Mouse (Mus musculus) megakaryocyte progenitor cell, adult 5-6 weeks (primary cell): ENCODE data around the gene Pitx2. TPM values are rescaled to one million over a fixed set of nuclear protein-coding genes. Genes with fewer than 3 reads are reported as not detected.

Source experiments
- ATAC-seq: replicated peaks from 2 replicates; pipeline ENCODE4 v1.8.0; 2016; ENCODE audit warnings: mild to moderate bottlenecking, moderate TSS enrichment, inconsistent platforms; ENCODE audit not compliant: poor library complexity
- total RNA-seq, 2 experiments: library from RNA; stranded (forward) in 1 of 2; stranded (reverse) in 1 of 2; fragments of 157-497, 149-512 nt in 1 of 2; fragments of 200-1000 nt in 1 of 2; gene quantifications; 2 replicates each; pipeline versions ENCODE4 v1.2.3 to v1.2.4; 2015 to 2017

Pitx2 gene
- 0.30 TPM in 1 of 2 replicates, not detected in the other for total RNA-seq (2015)
- not detected in 2 replicates for total RNA-seq (2017)

DNA sequence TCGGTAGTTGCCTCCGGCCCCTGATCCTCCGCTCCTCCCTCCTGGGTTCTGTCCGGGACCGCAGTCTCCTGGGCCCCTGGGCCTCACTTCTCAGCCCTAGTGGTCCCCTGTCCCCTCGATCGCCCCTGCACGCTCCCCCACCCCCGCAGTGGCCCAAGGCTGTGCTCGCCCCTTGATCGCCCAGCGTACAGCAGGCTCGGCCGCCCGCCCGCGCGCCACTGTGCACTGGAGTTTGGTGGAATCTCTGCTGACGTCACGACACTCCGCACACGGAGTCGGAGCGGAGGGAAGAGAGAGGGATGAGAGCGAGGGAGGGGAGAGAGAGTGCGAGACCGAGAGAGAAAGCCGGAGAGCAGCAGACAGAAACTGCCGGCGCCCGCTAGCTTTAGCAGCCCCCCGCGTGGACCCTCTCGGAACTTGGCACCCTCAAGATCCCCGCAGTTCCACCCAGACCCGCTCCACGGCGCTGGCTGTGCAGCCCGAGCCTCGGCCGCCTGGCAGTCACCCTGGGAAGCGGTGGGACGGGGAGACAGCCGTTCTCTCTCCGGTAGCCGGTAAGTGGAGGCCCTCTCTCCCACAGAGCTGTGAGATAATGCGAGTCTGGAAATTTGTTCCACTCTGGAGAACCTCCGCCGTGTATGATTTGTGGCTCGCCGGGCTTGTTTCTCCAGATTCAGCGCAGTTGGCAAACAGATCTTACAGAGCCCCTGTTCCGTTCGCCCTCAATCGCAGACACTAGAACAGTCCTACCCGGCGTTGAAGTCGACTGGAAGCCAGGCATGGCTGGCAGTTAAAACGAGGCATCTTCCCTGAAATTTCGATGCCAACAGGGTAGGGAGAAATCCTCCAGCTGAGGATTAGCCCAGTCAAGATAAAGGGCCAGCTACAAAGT, at the start of gene Pitx2:
Gene Pitx2 (plus strand): TSS at position 270 of the 892 bp plus-strand sequence.
- no peak for ATAC-seq

DNA sequence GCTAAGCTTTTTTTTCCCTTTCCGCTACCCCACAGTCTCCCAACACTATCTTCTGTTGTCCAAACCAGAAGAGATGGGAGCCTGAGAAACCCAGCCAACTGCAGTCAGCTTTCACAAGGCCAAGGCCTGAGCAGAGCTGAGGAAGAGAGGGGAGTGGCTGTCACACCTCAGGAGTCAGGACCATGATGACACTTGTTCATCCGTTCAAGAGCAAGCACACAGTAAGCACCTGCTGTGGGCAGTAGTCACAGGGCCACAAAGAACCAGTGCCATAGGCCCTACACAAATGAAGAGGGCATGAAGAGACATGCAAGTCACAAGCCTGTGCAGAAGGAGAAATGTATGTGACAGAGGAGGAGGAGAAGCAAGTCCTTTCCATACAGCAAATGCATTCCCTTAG, 49.7 kb upstream of the Pitx2 start:
- ATAC-seq: no peak

DNA sequence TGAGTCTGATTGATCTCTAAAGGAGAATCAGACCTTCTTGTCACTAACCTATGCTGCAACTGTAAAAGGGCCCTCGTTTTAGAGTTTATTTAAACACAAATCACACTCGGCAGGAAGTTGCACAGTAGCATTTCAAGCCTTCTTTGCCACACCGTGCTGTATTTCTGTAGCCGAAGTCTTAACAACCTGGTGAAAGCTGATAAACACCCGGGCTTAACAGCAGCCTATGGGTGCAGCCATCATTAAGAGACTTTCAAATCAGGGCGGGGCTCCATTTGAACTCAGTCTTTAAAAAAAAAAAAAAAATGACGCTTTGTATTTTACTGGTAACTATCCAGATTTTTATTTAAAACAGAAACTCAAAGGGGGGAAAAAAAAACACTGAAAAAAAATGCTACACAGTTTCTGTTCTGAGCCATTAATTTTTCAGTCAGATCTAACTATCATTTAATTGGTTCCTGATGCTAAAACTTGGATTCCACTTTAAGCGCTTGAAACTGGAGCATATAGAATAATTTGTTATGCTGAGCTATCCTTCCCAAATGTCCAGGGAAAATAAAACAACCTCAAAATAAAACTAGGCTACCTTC, 48.5 kb upstream of the Pitx2 start:
- no peak for ATAC-seq

DNA sequence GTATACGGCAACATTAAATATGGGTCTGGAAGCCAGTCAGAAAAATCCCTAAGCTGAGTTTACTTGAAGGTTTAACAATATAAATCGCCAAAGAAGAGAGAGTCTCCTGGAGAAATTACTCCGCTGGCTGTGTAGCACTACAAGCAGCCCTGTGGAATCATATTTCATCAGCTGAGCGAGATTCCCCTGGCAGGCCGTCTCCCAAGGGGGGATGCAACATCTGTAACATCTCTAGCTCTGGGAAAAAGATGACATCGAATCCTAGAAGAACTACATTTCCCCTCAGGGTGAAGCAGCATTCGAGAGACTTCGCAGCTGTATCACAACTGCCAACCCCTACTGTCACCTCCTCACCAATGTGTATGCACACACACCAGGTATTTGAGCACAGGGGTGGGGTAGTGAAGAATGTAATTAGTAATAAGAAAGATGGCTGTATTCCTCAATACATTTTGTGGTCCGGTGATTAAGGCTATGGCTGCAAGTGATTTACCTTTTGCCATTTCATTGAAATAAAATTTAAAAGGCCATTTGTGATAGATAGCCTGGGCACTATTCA, 40.8 kb upstream of the Pitx2 start:
- no peak for ATAC-seq

DNA sequence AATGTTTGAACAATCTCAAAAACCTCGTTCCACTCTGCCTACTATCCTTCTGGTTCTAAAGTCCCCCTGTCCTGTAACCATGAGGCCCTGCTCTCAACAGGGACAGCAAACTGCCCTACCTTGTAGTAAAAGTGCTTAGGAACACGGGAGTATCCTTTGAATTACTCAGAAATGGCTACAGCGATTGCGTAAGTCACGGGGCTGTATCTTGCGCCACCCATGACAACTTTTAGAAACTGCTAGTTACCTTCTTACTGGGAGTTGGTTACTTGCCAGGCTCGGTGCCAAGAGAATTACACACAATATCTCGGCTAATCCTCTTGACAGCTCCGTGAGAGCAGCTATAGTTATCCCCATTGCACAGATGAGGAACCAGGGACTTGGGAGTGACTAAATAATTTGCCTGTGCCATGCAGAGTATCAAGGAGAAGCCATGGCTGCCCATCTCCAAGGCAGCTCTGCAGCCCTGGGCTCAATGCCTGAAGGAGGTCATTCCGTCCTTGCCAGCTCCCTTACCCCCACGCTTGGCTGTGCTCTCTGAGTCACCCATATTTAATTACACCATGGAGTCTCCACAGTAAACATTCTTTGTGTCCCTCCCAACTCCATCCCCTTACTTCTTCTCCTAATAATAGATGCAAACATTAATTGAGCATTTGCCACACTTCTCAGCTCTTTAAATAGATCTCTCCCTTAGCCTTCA, 38.2 kb upstream of the Pitx2 start:
- no peak for ATAC-seq

DNA sequence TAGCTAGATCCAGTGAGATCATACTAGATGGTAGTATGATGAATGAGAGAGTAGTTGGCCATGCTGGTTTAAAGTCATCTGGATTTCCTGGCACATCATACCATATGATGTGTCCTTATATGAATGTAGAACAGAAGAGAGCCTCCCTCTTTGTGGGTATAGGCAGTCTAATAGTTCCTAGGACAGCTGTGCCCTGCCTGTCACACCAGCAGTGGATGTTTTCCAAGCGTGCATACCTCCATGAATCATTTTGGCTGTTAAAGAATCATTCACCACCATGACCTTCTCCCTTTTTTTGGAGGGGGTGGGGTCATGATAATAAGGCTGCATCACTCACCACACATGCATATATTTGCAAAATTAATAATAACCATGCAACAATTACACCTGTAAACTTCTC, 35.4 kb upstream of the Pitx2 start:
- ATAC-seq: no peak

DNA sequence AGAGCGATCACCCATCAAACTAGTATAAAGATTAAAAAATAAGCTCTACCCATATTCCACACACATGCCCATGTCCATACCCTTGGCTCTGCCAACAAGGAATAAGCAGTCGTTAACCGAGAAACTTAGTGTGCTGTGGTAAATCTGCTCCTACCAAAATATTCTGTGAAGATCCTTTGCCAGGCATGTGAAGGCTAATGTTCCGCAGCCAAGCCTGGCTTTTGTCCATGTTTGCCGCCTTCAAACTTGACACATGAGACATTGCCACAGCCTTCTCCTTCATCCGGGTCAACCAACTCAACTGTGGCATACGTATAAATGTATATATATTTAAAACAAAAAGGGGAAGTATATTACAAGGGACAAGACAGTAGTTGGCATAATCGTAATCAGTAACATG, 34.0 kb upstream of the Pitx2 start:
- no peak for ATAC-seq

DNA sequence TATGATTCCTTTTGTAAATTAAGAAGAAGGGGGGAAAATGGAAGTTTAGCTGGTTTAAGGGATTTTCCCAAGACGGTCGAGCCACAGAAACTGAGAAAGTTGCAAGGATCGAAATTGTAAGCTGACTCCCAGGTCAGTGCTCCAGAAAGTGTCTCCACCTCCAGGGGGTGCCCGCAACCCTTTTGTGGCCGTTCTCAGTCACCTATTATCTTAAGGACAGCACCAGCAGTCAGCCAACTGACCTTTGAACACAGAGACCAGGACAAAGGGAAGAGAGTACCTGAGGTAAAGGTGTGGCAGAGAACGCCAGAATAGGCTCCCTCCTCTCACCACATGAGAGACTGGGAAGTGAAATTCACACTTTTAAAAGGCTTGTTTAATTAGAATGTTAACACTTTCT, 33.0 kb upstream of the Pitx2 start:
- ATAC-seq: no peak

DNA sequence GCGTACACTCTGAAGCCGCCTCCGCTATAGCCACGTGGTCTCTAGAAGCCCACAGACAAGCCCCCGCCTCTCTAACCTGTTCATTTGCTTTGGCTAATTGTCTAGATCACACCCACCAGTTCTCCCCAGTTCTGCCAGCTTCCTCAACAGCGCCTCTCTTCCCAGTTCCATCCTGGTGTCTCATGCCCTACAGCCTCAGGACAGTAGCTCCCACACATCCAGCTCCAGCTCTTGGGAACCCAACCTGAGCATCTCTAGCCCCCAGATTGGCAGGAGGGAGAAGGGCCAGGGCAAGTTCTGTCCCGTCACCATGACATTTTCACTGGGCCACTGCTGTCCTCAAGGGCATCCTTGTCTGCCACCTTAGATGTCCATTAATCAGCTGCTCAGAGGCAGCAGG, 29.3 kb upstream of the Pitx2 start:
- no peak for ATAC-seq

DNA sequence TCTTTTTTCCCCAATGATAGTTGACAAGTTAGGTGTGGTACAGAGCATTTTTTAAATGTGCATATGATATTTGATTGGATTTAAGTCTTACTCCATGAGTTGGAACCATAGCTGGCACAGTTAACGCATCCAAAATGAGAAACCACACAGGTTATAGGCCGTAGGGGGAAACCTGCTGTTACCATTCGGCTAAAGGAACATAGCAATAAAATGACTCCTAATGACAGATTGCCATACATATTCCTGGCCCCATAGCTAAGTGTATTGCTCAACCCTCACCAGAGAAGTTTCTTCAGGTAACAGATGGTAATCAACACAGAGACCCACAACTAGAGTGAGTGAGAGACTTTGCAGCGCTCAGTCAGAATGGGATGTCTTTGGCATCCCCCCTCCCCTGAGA, 27.9 kb upstream of the Pitx2 start:
- no peak for ATAC-seq

DNA sequence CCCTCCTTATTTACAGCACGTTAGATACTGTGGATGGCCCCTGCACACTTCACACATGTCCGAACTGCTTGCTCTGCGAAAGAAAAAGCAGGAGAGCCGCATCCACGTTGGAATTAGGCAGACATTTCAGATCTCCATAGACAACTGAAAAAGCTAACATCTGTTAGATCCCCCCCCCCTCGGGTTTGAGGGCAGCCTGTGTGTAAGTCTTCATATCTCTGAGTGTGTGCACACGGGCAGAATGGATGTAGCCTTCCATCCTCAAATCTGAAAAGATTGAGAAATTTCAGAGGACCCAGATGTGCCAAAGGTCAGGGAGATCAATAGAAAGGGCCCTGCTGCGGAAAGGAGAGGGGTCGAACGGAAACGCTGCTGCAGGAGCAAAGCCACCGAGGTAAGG, 5.2 kb upstream of the Pitx2 start:
- no peak for ATAC-seq

DNA sequence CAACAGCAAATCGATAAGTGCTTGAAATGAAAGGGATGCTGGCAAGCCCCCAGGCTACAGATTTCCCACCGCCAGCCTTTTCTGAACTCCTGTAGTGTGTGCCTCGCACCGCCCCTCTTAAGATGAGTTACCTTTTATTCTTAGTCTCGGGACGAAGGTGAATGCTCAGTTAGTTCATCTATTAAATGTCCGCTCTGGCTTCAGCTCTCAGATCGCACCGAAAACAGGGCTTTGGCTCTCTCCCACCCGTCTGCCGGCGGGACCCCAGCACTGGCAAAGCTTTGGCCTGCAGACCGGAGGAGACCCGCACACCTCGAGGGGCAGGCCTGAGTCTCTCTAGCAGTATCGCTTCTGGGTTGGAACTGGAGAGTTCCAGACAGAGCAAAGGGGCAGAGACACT, 4.6 kb upstream of the Pitx2 start:
- ATAC-seq: no peak

DNA sequence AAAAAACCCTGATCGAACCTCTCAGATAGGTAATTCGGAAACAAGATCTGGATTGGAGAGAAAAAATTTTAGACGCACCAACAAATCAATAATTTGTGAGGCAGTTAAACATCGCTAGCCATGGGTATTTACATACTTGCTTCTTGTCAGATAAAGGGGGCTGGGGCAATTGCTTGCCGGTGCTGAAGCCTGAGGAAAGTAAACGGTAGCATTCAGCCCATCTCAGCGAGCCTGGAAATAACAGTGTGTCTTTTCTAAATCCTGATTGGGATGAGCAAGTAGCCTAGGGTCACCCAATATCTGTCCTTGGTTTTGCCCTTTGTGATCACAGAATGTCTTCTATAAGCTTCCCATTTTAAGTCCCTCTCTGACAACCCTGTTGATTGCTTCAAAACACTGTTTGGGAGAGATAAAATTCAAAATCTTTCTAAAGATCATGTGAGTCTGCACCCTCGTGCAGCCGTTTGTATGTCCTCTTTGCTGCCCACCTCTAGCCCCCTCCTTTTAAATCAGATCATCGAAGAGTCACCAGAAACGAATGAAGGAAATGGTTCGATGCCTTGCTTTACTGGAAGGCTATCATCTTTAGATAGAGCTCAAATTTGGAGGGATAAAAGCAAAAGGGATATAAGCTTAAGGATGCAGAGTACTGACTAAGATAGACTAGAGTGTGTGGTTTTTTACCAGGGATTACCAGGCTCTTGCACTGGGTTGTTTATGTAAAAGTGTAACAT, 3.7 kb upstream of the Pitx2 start:
- no peak for ATAC-seq

DNA sequence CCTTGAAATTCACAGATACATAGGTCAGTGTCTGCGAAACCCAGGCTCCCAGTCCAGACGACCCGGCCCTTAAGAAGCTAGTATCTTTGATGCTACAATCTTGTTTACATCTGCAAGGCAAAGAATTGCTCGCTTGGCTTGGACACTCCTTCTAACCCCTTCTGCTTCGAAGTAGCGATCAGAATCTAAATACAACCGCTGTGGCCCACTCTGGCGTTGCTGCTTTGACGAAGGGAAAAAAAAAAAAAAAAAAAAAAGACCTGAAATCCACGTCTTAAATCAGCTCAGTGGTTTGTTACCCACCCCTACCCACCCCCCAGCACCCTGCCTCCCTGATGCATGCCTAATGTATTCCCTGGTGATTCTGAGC, 3.1 kb upstream of the Pitx2 start:
- no peak for ATAC-seq

DNA sequence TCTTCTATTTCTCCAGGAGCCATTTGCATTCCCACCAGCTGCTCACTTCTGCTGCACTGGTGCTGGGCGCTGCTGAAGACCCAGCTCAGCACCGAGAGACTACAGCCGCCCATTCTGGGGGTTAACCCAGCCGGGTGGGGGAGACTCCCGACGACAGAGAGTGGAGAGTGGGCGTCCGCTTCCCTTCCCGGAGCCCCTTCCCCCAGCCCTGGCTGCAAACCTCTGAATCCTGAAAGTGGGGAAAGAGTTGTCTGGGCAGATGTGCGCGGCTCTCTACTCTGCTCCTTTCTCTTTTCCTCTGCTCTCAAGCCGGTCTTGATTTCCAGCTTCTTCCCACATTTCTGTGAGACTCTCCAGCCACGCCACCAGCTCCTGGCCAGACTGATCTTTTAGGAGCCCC, 2.6 kb upstream of the Pitx2 start:
- no peak for ATAC-seq

DNA sequence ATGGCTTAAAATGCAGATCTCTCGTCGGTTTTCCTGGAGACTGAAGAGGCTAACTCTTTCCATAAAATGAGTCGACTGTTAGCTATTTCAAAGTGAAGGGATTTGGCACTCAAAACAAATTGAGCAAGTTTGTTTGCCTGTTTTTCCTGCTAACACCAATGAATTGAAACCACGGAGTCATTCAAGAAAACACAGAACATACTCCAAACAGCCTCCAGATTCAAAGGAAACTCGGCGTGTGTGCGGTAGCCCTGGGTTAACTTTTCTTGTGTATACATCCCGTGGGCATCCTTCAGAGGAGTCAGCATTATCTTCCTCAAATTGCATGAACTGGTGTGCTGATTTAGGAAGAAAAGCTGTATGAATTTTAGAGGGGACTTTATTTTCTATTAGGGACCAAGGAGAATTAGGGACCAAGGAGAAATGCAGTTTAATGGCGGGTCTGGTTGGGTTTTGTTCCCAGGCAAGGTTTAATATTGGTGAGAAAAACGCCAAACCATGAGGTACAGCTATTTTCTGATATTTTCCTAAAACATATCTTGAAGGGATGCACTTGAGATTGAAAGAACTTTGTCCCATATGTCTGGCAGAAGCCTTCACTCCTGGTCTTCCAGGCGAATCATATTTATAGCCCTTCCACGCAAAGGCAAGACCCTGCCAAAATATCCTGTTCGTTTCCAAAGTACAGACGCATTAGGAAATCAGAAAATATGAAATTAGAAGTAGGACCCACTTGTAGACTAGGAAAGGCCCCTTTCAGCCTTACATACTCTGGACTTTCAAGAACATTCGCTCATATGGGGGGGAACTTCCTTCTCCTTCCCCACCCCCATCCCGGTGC, 1.7 kb upstream of the Pitx2 start:
- ATAC-seq: no peak

DNA sequence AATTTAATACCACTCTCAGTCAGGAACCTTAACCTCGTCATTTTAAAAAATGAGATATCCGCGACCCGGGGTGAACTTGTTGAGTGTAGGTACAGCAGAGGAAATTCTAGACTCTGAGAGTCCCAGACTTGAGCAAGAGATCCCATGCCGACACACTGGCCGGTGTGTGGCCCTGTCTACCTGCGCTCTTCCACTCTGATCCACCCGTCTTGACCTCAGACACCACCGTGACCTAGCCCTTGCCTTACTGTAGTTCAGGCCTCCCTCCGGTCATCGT, 1.1 kb upstream of the Pitx2 start:
- no peak for ATAC-seq

DNA sequence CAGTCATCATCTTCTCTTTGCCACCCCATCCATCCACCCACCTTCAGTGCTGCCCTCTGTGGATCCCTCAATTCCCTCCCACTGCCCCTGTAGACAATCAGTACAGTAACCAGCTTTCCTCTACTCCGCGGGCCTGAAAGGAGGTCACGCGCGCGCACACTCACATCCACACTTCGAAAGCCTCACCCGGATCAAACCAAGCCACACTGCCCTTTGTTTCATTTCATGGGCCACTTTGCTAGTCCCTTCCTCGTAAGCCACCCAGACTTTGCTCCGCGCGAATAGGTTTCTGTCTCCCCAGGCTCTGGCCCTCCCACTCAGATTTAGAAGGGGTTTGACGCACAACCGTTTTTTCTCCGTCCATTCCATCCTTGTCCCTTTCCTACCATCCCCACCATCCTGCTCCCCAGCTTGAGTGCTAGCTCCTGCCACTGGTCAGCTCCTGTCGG, 494 bp upstream of the Pitx2 start:
- no peak for ATAC-seq

DNA sequence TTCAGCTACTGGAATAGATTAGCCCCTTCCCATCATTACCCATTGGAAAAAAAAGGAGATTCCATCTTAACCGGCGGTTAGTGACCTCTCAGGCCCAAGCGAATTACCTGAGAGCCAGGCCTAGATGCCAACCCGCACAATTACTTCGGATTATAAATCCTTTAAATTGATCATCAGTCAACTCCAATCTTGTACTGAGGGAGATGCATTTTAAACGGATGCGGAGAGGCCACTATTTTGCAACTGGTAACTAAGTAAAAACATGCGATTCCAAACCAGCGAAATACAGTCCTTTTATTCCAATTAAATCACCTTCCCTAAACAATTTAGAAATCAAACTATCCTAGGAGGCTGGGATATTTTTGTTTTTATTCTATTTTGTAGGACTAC, 818 bp downstream of the Pitx2 start:
- no peak for ATAC-seq

DNA sequence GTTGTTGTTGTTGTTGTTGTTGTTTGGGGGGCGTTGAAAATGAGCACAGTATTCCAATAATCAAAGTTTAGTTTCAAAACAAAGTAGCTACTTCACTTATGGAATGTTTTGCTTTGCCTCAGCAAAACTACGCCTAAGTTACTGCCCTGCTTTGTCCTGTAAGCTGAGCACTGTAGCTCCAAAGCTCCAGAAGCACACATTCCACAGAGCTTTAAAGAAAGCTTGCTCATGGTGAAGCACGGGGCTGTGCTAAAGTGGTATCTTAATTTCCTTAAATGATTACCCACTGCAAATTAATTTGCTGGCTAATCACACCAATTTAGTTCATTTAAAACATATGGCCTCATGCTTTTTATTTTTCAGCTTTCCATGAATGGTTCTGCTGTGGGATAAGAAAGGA, 1.5 kb downstream of the Pitx2 start:
- no peak for ATAC-seq
